Mouse (Mus musculus) CH12.LX (cell line): ENCODE data around the gene Lima1. TPM values are rescaled to one million over a fixed set of nuclear protein-coding genes. Genes with fewer than 3 reads are reported as not detected.
"Not testable (repeated sequence)": the region's sequence is repeated elsewhere in the genome, so short reads cannot be mapped to it uniquely, and the experiment has no call there.

Experiments
- DNase-seq: peaks from one replicate; pipeline ENCODE4 v3.0.0-alpha.2; 2013; ENCODE audit errors: extremely low read depth
- H3K27ac ChIP-seq: 2 replicates; pipeline ENCODE4 v1.5.1; 2012; ENCODE audit warnings: low read depth, mild to moderate bottlenecking, control low read depth, moderate library complexity; ENCODE audit not compliant: insufficient read depth
- H3K27me3 ChIP-seq: replicated peaks from 2 replicates; pipeline ENCODE3; 2012; ENCODE audit warnings: inconsistent platforms
- H3K36me3 ChIP-seq, 2 experiments: replicated peaks in 1 of 2; 2 replicates each; pipeline versions ENCODE3 to v1.6.1; 2012; ENCODE audit warnings: inconsistent platforms in 1 of 2, low read length in 1 of 2, mild to moderate bottlenecking in 1 of 2, mixed read lengths in 1 of 2, moderate library complexity in 1 of 2; ENCODE audit not compliant: control insufficient read depth in 1 of 2, insufficient read depth in 1 of 2
- H3K4me1 ChIP-seq, 2 experiments: 2 replicates each; pipeline ENCODE4 v1.6.1; 2012; ENCODE audit warnings: inconsistent platforms in 1 of 2, moderate library complexity in 1 of 2; ENCODE audit not compliant: insufficient read depth in 2 of 2, control insufficient read depth in 1 of 2
- H3K4me2 ChIP-seq: 2 replicates; pipeline ENCODE4 v1.6.1; 2012; ENCODE audit warnings: low read depth, mild to moderate bottlenecking, control low read depth; ENCODE audit not compliant: poor library complexity, insufficient read depth, severe bottlenecking
- H3K4me3 ChIP-seq, 3 experiments: fragments of 150-350 bp in 1 of 3; sonication (generic) in 1 of 3; replicated peaks in 1 of 3; 2 replicates each; pipeline versions ENCODE3 to v1.5.1; 2011 to 2012; ENCODE audit warnings: low read depth in 2 of 3, low read length in 2 of 3, mild to moderate bottlenecking in 2 of 3, moderate library complexity in 2 of 3, control low read depth in 1 of 3, improper control_type of control experiment in 1 of 3, inconsistent platforms in 1 of 3, mixed read lengths in 1 of 3; ENCODE audit not compliant: poor library complexity in 1 of 3
- H3K79me2 ChIP-seq: replicated peaks from 2 replicates; pipeline ENCODE4 v1.6.1; 2012; ENCODE audit warnings: mild to moderate bottlenecking, moderate library complexity; ENCODE audit not compliant: control insufficient read depth, poor library complexity, insufficient read depth, severe bottlenecking; ENCODE audit errors: extremely low read depth
- H3K9ac ChIP-seq: 2 replicates; pipeline ENCODE4 v1.6.1; 2012; ENCODE audit warnings: low read depth, mild to moderate bottlenecking, control low read depth, moderate library complexity; ENCODE audit not compliant: insufficient read depth
- H3K9me3 ChIP-seq: replicated peaks from 2 replicates; pipeline ENCODE3; 2012; ENCODE audit warnings: low read length, inconsistent platforms, mixed read lengths
- CTCF ChIP-seq, 2 experiments: IDR thresholded peaks in 1 of 2; conservative IDR thresholded peaks in 1 of 2; 2 replicates each; pipeline ENCODE4 v1.5.1; 2011 to 2012; ENCODE audit warnings: low read depth in 2 of 2, low read length in 2 of 2, improper control_type of control experiment in 1 of 2, inconsistent platforms in 1 of 2, mild to moderate bottlenecking in 1 of 2, moderate library complexity in 1 of 2
- ELF1 ChIP-seq: IDR thresholded peaks from 2 replicates; pipeline ENCODE4 v1.6.1; 2014; ENCODE audit warnings: low read depth, mild to moderate bottlenecking, inconsistent platforms, low read length, improper control_type of control experiment
- EP300 ChIP-seq: IDR thresholded peaks from 2 replicates; pipeline ENCODE4 v1.6.1; 2011; ENCODE audit warnings: low read length, improper control_type of control experiment
- ETS1 ChIP-seq: conservative IDR thresholded peaks from 2 replicates; pipeline ENCODE4 v1.6.1; 2012; ENCODE audit warnings: low read depth, mild to moderate bottlenecking, inconsistent platforms, low read length, improper control_type of control experiment, moderate library complexity
- JUND ChIP-seq: conservative IDR thresholded peaks from 2 replicates; pipeline ENCODE4 v1.6.1; 2011; ENCODE audit warnings: low read depth, low read length, improper control_type of control experiment
- PAX5 ChIP-seq: IDR thresholded peaks from 2 replicates; pipeline ENCODE4 v1.6.1; 2012; ENCODE audit warnings: low read length, inconsistent platforms, mixed read lengths
- RAD21 ChIP-seq: IDR thresholded peaks from 2 replicates; pipeline ENCODE4 v1.6.1; 2011; ENCODE audit warnings: low read depth, mild to moderate bottlenecking, low read length, improper control_type of control experiment, moderate library complexity
- SMC3 ChIP-seq: IDR thresholded peaks from 2 replicates; pipeline ENCODE4 v1.6.1; 2011; ENCODE audit warnings: low read depth, low read length, improper control_type of control experiment
- UBTF ChIP-seq: IDR thresholded peaks from 2 replicates; pipeline ENCODE4 v1.6.1; 2012; ENCODE audit warnings: low read depth, mild to moderate bottlenecking, inconsistent platforms, low read length, improper control_type of control experiment, moderate library complexity
- ZNF384 ChIP-seq: IDR thresholded peaks from 2 replicates; pipeline ENCODE4 v1.6.1; 2012; ENCODE audit warnings: low read depth, low read length, improper control_type of control experiment, inconsistent platforms
- dilution Hi-C: fragments of 300-500 bp; cut with MboI; formaldehyde crosslinking; loops from 2 replicates; pipeline ENCODE4 v1.14.3; 2020; ENCODE audit warnings: low sequenced_read_pairs; ENCODE audit not compliant: extremely low pct_unique_long_range_greater_than_20kb, extremely low pct_ligation_motif_present
- in situ Hi-C: fragments of 300-500 bp; cut with MboI; formaldehyde crosslinking; loops from 3 replicates; pipeline ENCODE4 v1.14.3; 2019; ENCODE audit warnings: low sequenced_read_pairs, low pct_ligation_motif_present, low pct_unique_long_range_greater_than_20kb, mixed read lengths
- polyA plus RNA-seq: library from polyadenylated mRNA; unstranded; fragments of >175 nt; gene quantifications from 2 replicates; pipeline ENCODE4 v1.2.1, GENCODE M21; 2012; ENCODE audit warnings: low read depth; ENCODE audit not compliant: insufficient read length
- total RNA-seq, 2 experiments: library from RNA; depleted of rRNA; stranded (reverse); fragments of 300-350 nt in 1 of 2; fragments of >200 nt in 1 of 2; gene quantifications; 2 replicates each; pipeline ENCODE4 v1.2.3; 2012 to 2014

Gene Lima1
- total and polyA plus RNA-seq, 3 experiments: 10.3 to 26.9 (median 18.7) TPM

GRCm38 (mm10) chr15:99909339-99909996 lies 34.2 kb upstream of the Lima1 start:
- H3K27me3 ChIP-seq, H3K4me2 ChIP-seq, H3K36me3 ChIP-seq, H3K4me1 ChIP-seq, H3K79me2 ChIP-seq, H3K4me3 ChIP-seq, H3K9me3 ChIP-seq, H3K9ac ChIP-seq, H3K27ac ChIP-seq, dilution Hi-C loops: not testable (repeated sequence)
- peak; percentile 49 to 69 for TF ChIP-seq CTCF (conservative IDR thresholded peaks at IDR 0.05 in 1 of 2, IDR thresholded peaks at IDR 0.05 in 1 of 2; ENCODE audit: low read depth in 2 of 2, low read length in 2 of 2)
- TF ChIP-seq RAD21: peak; percentile 40
- peak; percentile 48 for TF ChIP-seq SMC3
- peak; percentile 96 for TF ChIP-seq ZNF384
- in situ Hi-C loops: loop anchor here (5.0 kb wide), 1 partner anchor 182 kb away; the partner anchor contains the start of gene Cox14
- DNase-seq: peak; percentile 34

DNA sequence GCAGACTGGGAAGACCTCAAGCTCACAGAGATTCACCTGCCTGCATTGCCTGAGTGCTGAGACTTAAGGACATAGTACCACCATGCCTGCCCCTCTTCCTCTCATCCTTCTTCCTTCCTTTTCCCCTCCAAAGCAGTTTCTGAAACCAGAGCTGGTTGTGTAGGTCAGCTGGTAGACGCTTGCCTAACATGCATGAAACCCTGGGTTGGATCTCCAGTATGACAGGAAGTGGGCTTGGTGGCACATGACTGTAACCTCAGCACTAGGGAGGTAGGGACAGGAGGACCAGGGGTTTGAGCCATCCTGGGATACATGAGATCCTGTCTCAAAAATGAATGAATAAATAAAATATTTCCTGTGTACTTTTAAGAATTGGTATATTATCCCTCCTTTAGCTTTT lies 32.3 kb upstream of the Lima1 start:
- no peak for TF ChIP-seq RAD21
- H3K4me3 ChIP-seq: no peak overlapping the region
- dilution Hi-C loops (no loop called here), in situ Hi-C loops (loop anchor here (5.0 kb wide), 1 partner anchor 180 kb away; the partner anchor contains the start of gene Cox14)
- peaks cover 0 to 4% of the 10 kb centered on the region in 2 experiments; a peak in 2 of 4 replicates for H3K4me1 ChIP-seq
- H3K4me2 ChIP-seq: no peak overlapping the region
- H3K27me3 ChIP-seq: no peaks in the 10 kb centered on the region
- H3K79me2 ChIP-seq: no peaks in the 10 kb centered on the region
- no peak overlapping the region for H3K27ac ChIP-seq
- no peak overlapping the region for H3K9ac ChIP-seq
- no peak for DNase-seq
- no peaks in the 10 kb centered on the region for H3K36me3 ChIP-seq
- H3K9me3 ChIP-seq: no peaks in the 10 kb centered on the region

DNA sequence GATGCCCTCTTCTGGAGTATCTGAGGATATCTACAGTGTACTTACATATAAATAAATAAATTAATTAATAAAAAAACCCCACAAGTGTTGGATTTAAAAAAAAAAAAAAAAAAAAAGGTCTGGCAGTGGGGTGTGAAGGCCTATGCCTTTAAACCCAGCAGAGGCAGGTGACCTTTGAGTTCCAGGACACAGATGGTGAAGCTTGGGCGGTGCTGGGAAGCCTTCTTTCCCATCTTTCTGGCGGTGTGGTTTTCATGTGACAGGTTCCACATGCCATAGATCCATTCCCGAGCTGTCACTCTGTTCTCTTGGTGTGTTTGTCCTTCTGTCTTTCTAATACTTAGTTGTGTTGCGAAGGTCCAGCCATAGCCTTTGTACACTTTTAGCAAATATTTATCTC lies 31.8 kb upstream of the Lima1 start:
- Histone ChIP-seq H3K4me1 (peaks cover 0 to 4% of the 10 kb centered on the region in 2 experiments; a peak in 2 of 4 replicates), H3K27me3 (no peaks in the 10 kb centered on the region), H3K79me2 (no peaks in the 10 kb centered on the region), H3K27ac (no peak overlapping the region), H3K9me3 (no peaks in the 10 kb centered on the region), H3K9ac (no peak overlapping the region), H3K36me3 (no peaks in the 10 kb centered on the region), H3K4me2 (no peak overlapping the region), H3K4me3 (no peak overlapping the region)
- TF ChIP-seq JUND (no peak), SMC3 (no peak), PAX5 (no peak), ELF1 (no peak), ETS1 (no peak), EP300 (no peak), RAD21 (no peak), ZNF384 (no peak), UBTF (no peak)
- in situ Hi-C loops (loop anchor here (5.0 kb wide), 1 partner anchor 180 kb away; the partner anchor contains the start of gene Cox14), dilution Hi-C loops (no loop called here)
- no peak for DNase-seq
